Mouse (Mus musculus) heart, adult 2 months (tissue): ENCODE measurements around the gene Acox1. TPM values are rescaled to one million over a fixed set of nuclear protein-coding genes. Genes with fewer than 3 reads are reported as not detected.

Experiments
- DNase-seq, 2 experiments: peaks; one replicate each; pipeline ENCODE4 v3.0.0; 2021
- H3K27ac ChIP-seq: fragments of 200-600 bp; 2 replicates; pipeline ENCODE4 v1.8.1; 2022
- H3K27me3 ChIP-seq: fragments of 200-500 bp; 2 replicates; pipeline ENCODE4 v1.6.1; 2012; ENCODE audit warnings: mild to moderate bottlenecking, low read length, inconsistent platforms, mixed read lengths; ENCODE audit not compliant: control insufficient read depth, insufficient read depth
- H3K36me3 ChIP-seq: fragments of 200-500 bp; 2 replicates; pipeline ENCODE4 v1.6.1; 2012; ENCODE audit warnings: low read length, inconsistent platforms; ENCODE audit not compliant: control insufficient read depth, insufficient read depth
- H3K4me1 ChIP-seq: fragments of 200-500 bp; 2 replicates; pipeline ENCODE4 v1.6.1; 2011; ENCODE audit warnings: low read length; ENCODE audit not compliant: control insufficient read depth, insufficient read depth
- H3K4me3 ChIP-seq: fragments of 200-600 bp; 2 replicates; pipeline ENCODE4 v1.8.1; 2022
- H3K79me2 ChIP-seq: fragments of 200-500 bp; replicated peaks from 2 replicates; pipeline ENCODE4 v1.6.1; 2012; ENCODE audit warnings: mild to moderate bottlenecking, inconsistent platforms, low read length, moderate library complexity, mixed read lengths; ENCODE audit not compliant: control insufficient read depth, insufficient read depth
- H3K9ac ChIP-seq: fragments of 200-500 bp; 2 replicates; pipeline ENCODE4 v1.6.1; 2012; ENCODE audit warnings: low read depth, mild to moderate bottlenecking, control low read depth, inconsistent platforms, low read length, mixed read lengths
- CTCF ChIP-seq: fragments of 200-600 bp; IDR thresholded peaks from 2 replicates; pipeline ENCODE4 v1.8.1; 2022; ENCODE audit warnings: antibody characterized with exemption, mild to moderate bottlenecking, moderate library complexity
- EP300 ChIP-seq: fragments of 200-500 bp; IDR thresholded peaks from 2 replicates; pipeline ENCODE4 v1.6.1; 2011; ENCODE audit warnings: low read depth, low read length, control low read depth; ENCODE audit not compliant: insufficient read depth
- POLR2A ChIP-seq: fragments of 200-500 bp; IDR thresholded peaks from 2 replicates; pipeline ENCODE4 v1.6.1; 2011; ENCODE audit warnings: mild to moderate bottlenecking, low read depth, low read length, control low read depth; ENCODE audit not compliant: insufficient read depth
- WGBS: fragments of 180-500 bp; shearing (Covaris S2); methylation state at CpG from one replicate; pipeline ENCODE4 v1.1.7; 2018; 5-methylcytosine and 5-hydroxymethylcytosine counted together
- intact Hi-C: fragments of 180-260 bp; cut with DNase I; formaldehyde crosslinking; loops from one replicate; pipeline ENCODE4 v1.15.1; 2025
- polyA plus RNA-seq: library from polyadenylated mRNA; depleted of rRNA; stranded (reverse); fragments of >200 nt; gene quantifications from 2 replicates; pipeline ENCODE4 v1.2.3, GENCODE M21; 2012; rRNA removed
- total RNA-seq, 2 experiments: library from RNA; stranded (reverse); gene quantifications; 2 replicates each; pipeline ENCODE4 v1.2.3; 2021

Acox1 gene
- total and polyA plus RNA-seq, 3 experiments, result 134 to 195 (median 159) TPM

DNA sequence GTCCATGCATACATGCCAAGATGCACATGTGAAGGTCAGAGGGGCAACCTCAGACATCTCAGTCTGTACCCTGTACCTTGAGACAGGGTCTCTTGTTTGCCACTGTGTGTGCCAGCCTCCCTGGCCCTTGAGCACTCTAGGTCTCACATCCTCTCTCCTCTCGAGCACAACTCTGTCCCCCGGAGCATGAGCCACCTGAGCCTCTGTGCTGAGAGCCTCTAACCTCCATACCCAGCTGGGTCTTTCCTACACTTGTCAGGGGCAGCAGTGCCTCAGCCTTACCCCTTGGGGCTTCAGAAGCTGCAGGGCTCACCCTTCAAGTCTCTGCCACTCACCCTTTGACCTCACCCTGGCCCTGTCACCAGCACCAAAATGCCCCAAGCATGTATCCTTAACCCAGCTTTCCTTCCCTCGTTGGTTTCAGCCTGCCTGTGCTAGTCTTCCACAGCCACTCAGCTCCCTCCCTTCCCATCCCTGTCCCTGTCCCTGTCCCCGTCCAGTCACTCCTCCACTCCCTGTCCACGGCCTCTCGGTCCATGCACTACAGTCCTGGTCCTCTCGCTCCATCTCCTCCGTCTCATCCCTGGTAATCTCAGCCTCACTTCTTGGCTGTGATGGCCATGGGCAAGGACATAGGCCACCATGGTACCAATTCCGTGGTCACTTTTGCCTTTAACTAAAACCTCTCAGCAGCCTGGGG lies 69.6 kb downstream of the Acox1 start:
- intact Hi-C loops, result no loop called here
- no peak for DNase-seq
- Histone ChIP-seq H3K9ac (peak overlapping the region; percentile 30), H3K4me3 (no peak overlapping the region; the same call in 1 of the 2 replicates), H3K79me2 (no peaks in the 10 kb centered on the region), H3K36me3 (no peaks in the 10 kb centered on the region), H3K27me3 (no peaks in the 10 kb centered on the region), H3K4me1 (peaks cover 14% of the 10 kb centered on the region), H3K27ac (peak overlapping the region; percentile 96)
- no peak for TF ChIP-seq EP300
- TF ChIP-seq POLR2A, result no peak
- no peak for TF ChIP-seq CTCF
- WGBS, result 74% methylated on average over 9 of the region's 9 CpGs

DNA sequence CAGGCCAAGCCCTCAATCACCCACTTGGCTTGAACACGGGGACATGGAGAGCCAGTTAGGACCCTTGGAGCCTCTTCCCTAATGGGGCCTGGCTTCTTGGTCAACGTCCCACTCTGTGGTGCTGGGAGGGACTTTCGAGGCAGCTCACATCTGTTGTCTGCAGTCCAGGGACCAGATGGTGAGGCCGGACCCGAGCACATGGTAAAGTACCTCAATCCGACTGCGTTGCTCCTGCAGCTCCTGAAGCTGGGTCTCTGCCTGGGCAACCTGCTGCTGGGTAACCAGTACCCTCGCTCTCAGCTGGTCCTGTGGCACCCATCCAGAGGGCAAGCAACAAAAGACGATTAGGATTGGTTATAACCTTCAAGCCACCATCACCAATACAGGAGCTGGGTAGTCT lies 70.9 kb downstream of the Acox1 start:
- peak overlapping the region; percentile 20; the same call in 1 of the 2 replicates for H3K27ac ChIP-seq
- H3K4me3 ChIP-seq, result no peak overlapping the region

DNA sequence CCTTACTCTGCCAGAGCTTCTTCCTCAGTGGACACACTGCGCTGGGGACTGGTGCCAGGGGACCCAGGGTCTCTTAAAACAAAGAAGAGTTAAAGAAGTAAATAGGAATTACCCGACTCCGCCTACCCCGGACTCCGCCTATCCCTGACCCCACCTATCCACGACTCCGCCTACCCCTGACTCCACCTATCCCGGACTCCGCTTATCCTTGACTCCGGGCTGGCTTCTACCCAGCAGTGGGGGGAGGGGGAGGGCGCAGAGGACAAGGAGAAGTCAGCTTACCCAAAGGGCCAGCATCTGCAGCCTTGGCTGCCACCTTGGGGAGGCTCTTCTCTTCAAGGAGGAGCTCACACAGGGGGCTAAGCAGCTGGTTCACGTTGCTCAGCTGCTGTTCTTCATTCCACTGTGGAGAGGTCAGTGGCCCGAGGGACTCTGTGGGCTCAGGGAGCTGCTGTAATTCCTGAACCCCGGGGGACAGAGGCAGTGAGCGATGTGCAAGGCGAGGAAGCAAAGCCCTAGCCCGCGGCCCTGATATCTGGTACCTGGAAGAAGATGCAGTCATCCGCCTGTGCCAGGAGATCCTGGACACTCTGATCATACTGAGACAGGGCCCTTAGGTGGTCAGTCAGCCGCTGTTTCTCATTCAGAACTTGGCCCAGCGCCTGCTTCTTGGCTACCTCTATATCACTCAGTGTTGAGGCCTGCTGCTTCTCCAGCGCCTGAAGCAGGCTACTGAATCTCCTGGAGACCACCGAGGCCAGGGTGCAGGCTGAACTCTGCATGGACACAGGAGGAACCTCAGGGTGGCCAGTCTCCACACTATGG lies 71.5 kb downstream of the Acox1 start, which contains the start of gene Trim47:
Gene Trim47, minus strand, starts transcription at position 55 of the 825 bp plus-strand sequence.
- 43% methylated on average over 23 of the region's 23 CpGs for WGBS
- H3K4me3 ChIP-seq, result no peak within 1 kb of the TSS
- DNase-seq, result peak; percentile 77
- no peaks in the 10 kb centered on the region for H3K27me3 ChIP-seq
- peak within 1 kb of the TSS; percentile 20; the same call in 1 of the 2 replicates for H3K27ac ChIP-seq
- intact Hi-C loops, result no loop called here
- H3K9ac ChIP-seq, result 0 out of 2 replicates have a peak within 1 kb of the TSS, but pooled peaks have one; percentile 15
- no peaks in the 10 kb centered on the region for H3K36me3 ChIP-seq
- H3K79me2 ChIP-seq, result no peaks in the 10 kb centered on the region
- H3K4me1 ChIP-seq, result peaks cover 14% of the 10 kb centered on the region
- no peak for TF ChIP-seq POLR2A
- 0 out of 2 replicates have a peak, but pooled peaks have one; percentile 21 for TF ChIP-seq EP300

More for the DNA sequence above, 70.9 kb downstream of the Acox1 start:
- Histone ChIP-seq H3K4me1 (peaks cover 14% of the 10 kb centered on the region), H3K27me3 (no peaks in the 10 kb centered on the region), H3K9ac (0 out of 2 replicates have a peak overlapping the region, but pooled peaks have one; percentile 15), H3K36me3 (no peaks in the 10 kb centered on the region), H3K79me2 (no peaks in the 10 kb centered on the region)
- TF ChIP-seq CTCF (no peak), EP300 (no peak), POLR2A (no peak)
- 74% methylated on average over 9 of the region's 9 CpGs for WGBS
- intact Hi-C loops, result no loop called here
- DNase-seq, result no peak

DNA sequence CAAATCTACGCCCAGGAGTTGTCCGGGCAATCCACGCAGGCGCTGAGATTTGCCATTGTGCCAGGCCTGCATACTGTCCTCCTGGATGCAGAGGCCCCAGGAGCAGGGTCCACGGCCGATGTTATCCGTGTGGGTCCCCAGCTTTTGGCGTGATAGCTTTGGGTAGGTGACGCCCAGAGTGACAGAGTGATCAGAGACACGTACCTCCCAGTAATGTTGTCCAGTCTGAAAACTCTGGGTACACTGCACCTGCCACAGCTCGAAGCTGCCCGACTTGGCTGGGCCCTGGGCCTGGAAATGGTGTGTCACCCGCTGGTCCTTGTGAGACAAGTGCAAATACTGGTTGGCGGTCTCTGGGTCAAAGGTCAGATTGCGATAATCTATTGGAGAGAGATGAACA lies 72.6 kb downstream of the Acox1 start:
- no peak for DNase-seq
- no peaks in the 10 kb centered on the region for H3K36me3 ChIP-seq
- H3K79me2 ChIP-seq, result no peaks in the 10 kb centered on the region
- no peak overlapping the region for H3K4me3 ChIP-seq
- H3K4me1 ChIP-seq, result peaks cover 12% of the 10 kb centered on the region
- H3K27ac ChIP-seq, result no peak overlapping the region
- intact Hi-C loops, result no loop called here
- H3K27me3 ChIP-seq, result no peaks in the 10 kb centered on the region
- H3K9ac ChIP-seq, result no peak overlapping the region
- 98% methylated on average over 15 of the region's 15 CpGs for WGBS
- no peak for TF ChIP-seq POLR2A
- no peak for TF ChIP-seq EP300
- TF ChIP-seq CTCF, result no peak

Other genes with a start within 250 kb of the Acox1 start
- gene Itgb4, start 224.3 kb downstream of the Acox1 start, total RNA-seq, result 1 to 10 TPM; 2.6 to 2.9 TPM
- 1.9 and 3.1 TPM in 2 replicates for gene Itgb4, start 224.3 kb downstream of the Acox1 start, polyA plus RNA-seq
- gene Galk1, start 186.3 kb downstream of the Acox1 start, total RNA-seq, result 10 to 100 TPM; 14.5 to 14.7 TPM
- 14.6 and 16.4 TPM in 2 replicates for gene Galk1, start 186.3 kb downstream of the Acox1 start, polyA plus RNA-seq
- gene H3f3b, start 171.1 kb downstream of the Acox1 start, total RNA-seq, result 100 to 1,000 TPM; 105 to 128 TPM
- 67.5 and 82.1 TPM in 2 replicates for gene H3f3b, start 171.1 kb downstream of the Acox1 start, polyA plus RNA-seq
- 1 to 10 TPM; 7.1 to 7.9 TPM for gene Unk, start 168.7 kb downstream of the Acox1 start, total RNA-seq
- 16.5 and 20.4 TPM in 2 replicates for gene Unk, start 168.7 kb downstream of the Acox1 start, polyA plus RNA-seq
- 1 to 10 TPM in 1 of 2 experiments, under 1 TPM in 1; 0.55 to 1.5 TPM for gene Unc13d, start 121.1 kb downstream of the Acox1 start, total RNA-seq
- gene Unc13d, start 121.1 kb downstream of the Acox1 start, polyA plus RNA-seq, result 1.1 and 1.7 TPM in 2 replicates
- 100 to 1,000 TPM in 1 of 2 experiments, 10 to 100 TPM in 1; 91.0 to 108 TPM for gene Wbp2, start 112.0 kb downstream of the Acox1 start, total RNA-seq
- 151 and 176 TPM in 2 replicates for gene Wbp2, start 112.0 kb downstream of the Acox1 start, polyA plus RNA-seq
- 10 to 100 TPM; 23.1 to 28.2 TPM for gene Trim47, start 71.8 kb downstream of the Acox1 start, total RNA-seq
- 23.7 and 29.5 TPM in 2 replicates for gene Trim47, start 71.8 kb downstream of the Acox1 start, polyA plus RNA-seq
- gene Trim65, start 67.9 kb downstream of the Acox1 start, total RNA-seq, result 1 to 10 TPM; 6.1 to 8.6 TPM
- 8.8 and 10.8 TPM in 2 replicates for gene Trim65, start 67.9 kb downstream of the Acox1 start, polyA plus RNA-seq
- 10 to 100 TPM; 56.8 to 59.7 TPM for gene Mrpl38, start 60.2 kb downstream of the Acox1 start, total RNA-seq
- gene Mrpl38, start 60.2 kb downstream of the Acox1 start, polyA plus RNA-seq, result 42.1 and 55.5 TPM in 2 replicates
- gene Fbf1, start 30.9 kb downstream of the Acox1 start, total RNA-seq, result 10 to 100 TPM; 14.8 to 15.0 TPM
- 11.8 and 17.6 TPM in 2 replicates for gene Fbf1, start 30.9 kb downstream of the Acox1 start, polyA plus RNA-seq
- 10 to 100 TPM in 1 of 2 experiments, 1 to 10 TPM in 1; 9.1 to 12.8 TPM for gene Ten1, start 190 bp downstream of the Acox1 start, total RNA-seq
- 10.2 and 17.0 TPM in 2 replicates for gene Ten1, start 190 bp downstream of the Acox1 start, polyA plus RNA-seq
- gene Evpl, start 39.0 kb upstream of the Acox1 start, total RNA-seq, result under 1 TPM; 0.39 to 0.50 TPM
- gene Evpl, start 39.0 kb upstream of the Acox1 start, polyA plus RNA-seq, result 0.15 and 0.29 TPM in 2 replicates
- gene Srp68, start 75.2 kb upstream of the Acox1 start, total RNA-seq, result 10 to 100 TPM; 61.5 to 71.2 TPM
- 40.0 and 50.7 TPM in 2 replicates for gene Srp68, start 75.2 kb upstream of the Acox1 start, polyA plus RNA-seq
- not detected for gene Galr2, start 81.9 kb upstream of the Acox1 start, total RNA-seq
- 0.18 and 0.32 TPM in 2 replicates for gene Galr2, start 81.9 kb upstream of the Acox1 start, polyA plus RNA-seq
- gene Exoc7, start 108.2 kb upstream of the Acox1 start, total RNA-seq, result 10 to 100 TPM; 43.7 to 44.0 TPM
- gene Exoc7, start 108.2 kb upstream of the Acox1 start, polyA plus RNA-seq, result 28.0 and 29.7 TPM in 2 replicates
- not detected for gene Foxj1, start 136.4 kb upstream of the Acox1 start, total RNA-seq
- 5.1 TPM in 1 of 2 replicates, not detected in the other for gene Foxj1, start 136.4 kb upstream of the Acox1 start, polyA plus RNA-seq
- 1 to 10 TPM; 6.0 to 7.2 TPM for gene Rnf157, start 214.0 kb upstream of the Acox1 start, total RNA-seq
- gene Rnf157, start 214.0 kb upstream of the Acox1 start, polyA plus RNA-seq, result 3.0 and 5.7 TPM in 2 replicates
- 10 to 100 TPM; 29.2 to 34.1 TPM for gene Ubald2, start 235.0 kb upstream of the Acox1 start, total RNA-seq
- gene Ubald2, start 235.0 kb upstream of the Acox1 start, polyA plus RNA-seq, result 45.5 and 80.1 TPM in 2 replicates